Comparison of ENCODE assay signal across 8 mouse cellular contexts in genomic region chr1:60097277-60098023, GRCm38 (mm10). TPM values are rescaled to one million over a fixed set of nuclear protein-coding genes. Genes with fewer than 3 reads are reported as not detected.
DNase-seq lines count a peak whose midpoint lies in the region; ATAC-seq and TF ChIP-seq lines count a peak whose summit lies in the region.

No protein-coding gene starts in this region.

- H3K27ac ChIP-seq in forebrain, embryonic 12.5 days = peak overlapping the region; percentile 97
- H3K27ac ChIP-seq in neural tube, embryonic 15.5 days (replicated peaks) = peak overlapping the region; percentile 99

- peaks cover 32% of the 10 kb centered on the region for H3K36me3 ChIP-seq in E14TG2a.4 (ENCODE audit: insufficient read depth, low read length)
- peaks cover 15% of the 10 kb centered on the region for H3K36me3 ChIP-seq in forebrain, embryonic 12.5 days (replicated peaks)
- peaks cover 14% of the 10 kb centered on the region for H3K36me3 ChIP-seq in neural tube, embryonic 15.5 days

- peak; percentile 72 for DNase-seq in c-Kit-positive CD71-negative TER-119-negative erythroid progenitor cells, embryonic 14.5 days (ENCODE audit: low read depth)
- DNase-seq in heart, postnatal 25 days (ENCODE audit: low spot score) = peak; percentile 4
- DNase-seq in layer of hippocampus, adult 18-20 months (ENCODE audit: low spot score in 2 of 2) = peak; percentile 44 to 82
- DNase-seq in lung, adult 18-20 months = peak; percentile 53 to 67
- peak; percentile 75 for DNase-seq in testis, postnatal 14 days (ENCODE audit: low spot score)

- peak; percentile 88 for ATAC-seq in forebrain, embryonic 12.5 days (ENCODE audit: low FRiP score)
- ATAC-seq in neural tube, embryonic 15.5 days (ENCODE audit: low FRiP score) = peak; percentile 93

- WGBS in forebrain, embryonic 12.5 days = under 1% methylated on average over 25 of the region's 25 CpGs
- WGBS in neural tube, embryonic 15.5 days = under 1% methylated on average over 25 of the region's 25 CpGs

- TF ChIP-seq CTCF in E14TG2a.4 (conservative IDR thresholded peaks at IDR 0.05; ENCODE audit: low read length) = no peak

- H3K4me1 ChIP-seq in E14TG2a.4 (replicated peaks; ENCODE audit: low read depth, low read length) = peaks cover 18% of the 10 kb centered on the region
- peaks cover 12% of the 10 kb centered on the region for H3K4me1 ChIP-seq in forebrain, embryonic 12.5 days
- H3K4me1 ChIP-seq in neural tube, embryonic 15.5 days = peaks cover 20% of the 10 kb centered on the region

- intact Hi-C loops in heart, postnatal 25 days (cut with DNase I) = loop anchor here (5.0 kb wide), 1 partner anchor 215 kb away; no protein-coding TSS in a partner anchor

- H3K9ac ChIP-seq in forebrain, embryonic 12.5 days = peak overlapping the region; percentile 97
- H3K9ac ChIP-seq in neural tube, embryonic 15.5 days (replicated peaks) = peak overlapping the region; percentile 63

- H3K4me3 ChIP-seq in E14TG2a.4 (replicated peaks; ENCODE audit: low read length) = peak overlapping the region; percentile 94
- H3K4me3 ChIP-seq in forebrain, embryonic 12.5 days (replicated peaks) = peak overlapping the region; percentile 95
- peak overlapping the region; percentile 83 for H3K4me3 ChIP-seq in neural tube, embryonic 15.5 days (replicated peaks)

- H3K9me3 ChIP-seq in E14TG2a.4 (ENCODE audit: low read length) = no peaks in the 10 kb centered on the region
- H3K9me3 ChIP-seq in forebrain, embryonic 12.5 days = no peaks in the 10 kb centered on the region
- no peaks in the 10 kb centered on the region for H3K9me3 ChIP-seq in neural tube, embryonic 15.5 days (replicated peaks)

- 0 out of 2 replicates have a peak, but pooled peaks cover 4% of the 10 kb centered on the region for H3K27me3 ChIP-seq in E14TG2a.4 (ENCODE audit: insufficient read depth, low read length)
- no peaks in the 10 kb centered on the region for H3K27me3 ChIP-seq in forebrain, embryonic 12.5 days
- H3K27me3 ChIP-seq in neural tube, embryonic 15.5 days (replicated peaks) = no peaks in the 10 kb centered on the region

- peak overlapping the region; percentile 80 for H3K4me2 ChIP-seq in forebrain, embryonic 12.5 days
- H3K4me2 ChIP-seq in neural tube, embryonic 15.5 days = peak overlapping the region; percentile 76

RNA-seq across cellular contexts. Expression of gene Carf, which starts 0.6 kb away (rescaled TPM):
- polyA plus RNA-seq in forebrain, embryonic 12.5 days (2016; fragmentation: Nextera tagmentation; extraction: Ambion mirVana) = 6.5 and 7.0 TPM in 2 replicates
- 1 to 10 TPM; 6.4 to 9.0 TPM for total RNA-seq in heart, postnatal 25 days (2021)
- total RNA-seq in layer of hippocampus, adult 18-20 months (2021) = 10 to 100 TPM; 23.9 to 29.1 TPM
- polyA plus RNA-seq in neural tube, embryonic 15.5 days (2015; fragmentation: Nextera tagmentation; extraction: Ambion mirVana) = 7.2 and 7.4 TPM in 2 replicates

RNA-seq across cellular contexts. Expression of gene Wdr12, which starts 1.0 kb away (rescaled TPM):
- polyA plus RNA-seq in forebrain, embryonic 12.5 days (2016; fragmentation: Nextera tagmentation; extraction: Ambion mirVana) = 48.5 and 56.8 TPM in 2 replicates
- total RNA-seq in heart, postnatal 25 days (2021) = 1 to 10 TPM; 9.5 to 9.6 TPM
- 10 to 100 TPM; 29.9 to 30.3 TPM for total RNA-seq in layer of hippocampus, adult 18-20 months (2021)
- polyA plus RNA-seq in neural tube, embryonic 15.5 days (2015; fragmentation: Nextera tagmentation; extraction: Ambion mirVana) = 49.2 and 53.1 TPM in 2 replicates

RNA-seq across cellular contexts. Expression of gene Ica1l, which starts 54.5 kb away (rescaled TPM):
- 5.5 and 6.2 TPM in 2 replicates for polyA plus RNA-seq in forebrain, embryonic 12.5 days (2016; fragmentation: Nextera tagmentation; extraction: Ambion mirVana)
- total RNA-seq in heart, postnatal 25 days (2021) = under 1 TPM; 0.29 to 0.45 TPM
- total RNA-seq in layer of hippocampus, adult 18-20 months (2021) = 10 to 100 TPM; 33.2 to 38.8 TPM
- polyA plus RNA-seq in neural tube, embryonic 15.5 days (2015; fragmentation: Nextera tagmentation; extraction: Ambion mirVana) = 40.0 and 50.2 TPM in 2 replicates

Comparison
In these comparisons a context has a peak if more than half of its experiments do, and no peak if none do; other contexts are left out.
1. Peak in every context shown above with its lines: DNase-seq, ATAC-seq, H3K4me3 ChIP-seq and H3K27ac ChIP-seq.
2. DNase-seq: peak in every context shown above with its lines; median percentile 75 in testis, postnatal 14 days; 72 in c-Kit-positive CD71-negative TER-119-negative erythroid progenitor cells, embryonic 14.5 days; 63 in layer of hippocampus, adult 18-20 months; 60 in lung, adult 18-20 months; 4 in heart, postnatal 25 days.
3. RNA of gene Ica1l, which starts 54.5 kb away (total RNA-seq): 33.2 to 38.8 TPM in layer of hippocampus, adult 18-20 months; 0.29 to 0.45 TPM in heart, postnatal 25 days; every median in the first group is over 10 times any median in the second.